Mouse (Mus musculus) heart, embryonic 11.5 days (tissue): ENCODE measurements around the gene Plxnb1. TPM values are rescaled to one million over a fixed set of nuclear protein-coding genes. Genes with fewer than 3 reads are reported as not detected.
A peak's percentile ranks its signal among the peaks of the same experiment; 100 is the strongest.

ENCODE experiments used
- ATAC-seq: fragments of 200-750 bp; cut with Nextera tagmentation; replicated peaks from 2 replicates; pipeline ENCODE4 v1.8.0; 2017; ENCODE audit warnings: moderate library complexity; ENCODE audit not compliant: insufficient number of reproducible peaks, low FRiP score, low TSS enrichment
- H3K27ac ChIP-seq: fragments of 300-500 bp; sonication (generic); 2 replicates; pipeline ENCODE4 v1.5.1; 2014; ENCODE audit warnings: mild to moderate bottlenecking, low read depth, low read length
- H3K27me3 ChIP-seq: fragments of 300-500 bp; sonication (generic); 2 replicates; pipeline ENCODE4 v1.6.1; 2014; ENCODE audit warnings: mild to moderate bottlenecking, low read length, mixed read lengths; ENCODE audit not compliant: control insufficient read depth, insufficient read depth
- H3K36me3 ChIP-seq: fragments of 300-500 bp; sonication (generic); 2 replicates; pipeline ENCODE4 v1.6.1; 2014; ENCODE audit warnings: mild to moderate bottlenecking, low read length, moderate library complexity, mixed read lengths; ENCODE audit not compliant: control insufficient read depth, insufficient read depth
- H3K4me1 ChIP-seq: fragments of 300-500 bp; sonication (generic); 2 replicates; pipeline ENCODE4 v1.6.1; 2014; ENCODE audit warnings: low read length; ENCODE audit not compliant: control insufficient read depth, insufficient read depth
- H3K4me2 ChIP-seq: fragments of 300-500 bp; sonication (generic); 2 replicates; pipeline ENCODE4 v1.6.1; 2014; ENCODE audit warnings: mild to moderate bottlenecking, moderate library complexity
- H3K4me3 ChIP-seq: fragments of 300-500 bp; sonication (generic); 2 replicates; pipeline ENCODE4 v1.5.1; 2014; ENCODE audit warnings: low read depth, low read length
- H3K9ac ChIP-seq: fragments of 300-500 bp; sonication (generic); 2 replicates; pipeline ENCODE4 v1.6.1; 2014; ENCODE audit warnings: mild to moderate bottlenecking, low read depth, low read length, moderate library complexity
- H3K9me3 ChIP-seq: fragments of 300-500 bp; sonication (generic); replicated peaks from 2 replicates; pipeline ENCODE4 v1.6.1; 2016; ENCODE audit warnings: low read length; ENCODE audit not compliant: control insufficient read depth
- WGBS: fragments of 180-500 bp; shearing (Covaris S2); extraction: QIAGEN DNeasy Blood & Tissue Kit; methylation state at CpG from one replicate; pipeline ENCODE4 v1.1.7; 2014; ENCODE audit not compliant: insufficient replicate concordance; 5-methylcytosine and 5-hydroxymethylcytosine counted together
- polyA plus RNA-seq: library from polyadenylated mRNA; unstranded; fragments of >200 nt; fragmentation: Nextera tagmentation; extraction: Ambion mirVana; gene quantifications from 2 replicates; pipeline ENCODE4 v1.2.1, GENCODE M21; 2014

The Plxnb1 gene
- 5.5 and 6.8 TPM in 2 replicates for polyA plus RNA-seq

GRCm38 (mm10) chr9:109095137-109095982 lies at the start of gene Plxnb1:
Gene Plxnb1, plus strand, starts transcription at chr9:109095389.
- peak within 1 kb of the TSS; percentile 93 for H3K9ac ChIP-seq
- ATAC-seq, result peak; percentile 23
- H3K9me3 ChIP-seq, result no peaks in the 10 kb centered on the region
- peaks cover 3% of the 10 kb centered on the region; the same call in 1 of the 2 replicates for H3K36me3 ChIP-seq
- no peaks in the 10 kb centered on the region for H3K27me3 ChIP-seq
- under 1% methylated on average over 96 of the region's 102 CpGs for WGBS
- peak within 1 kb of the TSS; percentile 72 for H3K4me3 ChIP-seq
- peak within 1 kb of the TSS; percentile 88 for H3K4me2 ChIP-seq
- H3K4me1 ChIP-seq, result peaks cover 50% of the 10 kb centered on the region
- peak within 1 kb of the TSS; percentile 97 for H3K27ac ChIP-seq

GRCm38 (mm10) chr9:109046306-109046705 lies 48.9 kb upstream of the Plxnb1 start:
- Histone ChIP-seq H3K4me3 (no peak overlapping the region), H3K9me3 (no peaks in the 10 kb centered on the region), H3K27ac (no peak overlapping the region), H3K9ac (no peak overlapping the region), H3K36me3 (peaks cover 3% of the 10 kb centered on the region; the same call in 1 of the 2 replicates), H3K4me2 (no peak overlapping the region), H3K4me1 (peaks cover 2% of the 10 kb centered on the region; the same call in 1 of the 2 replicates), H3K27me3 (no peaks in the 10 kb centered on the region)
- 36% methylated on average over 5 of the region's 5 CpGs for WGBS
- ATAC-seq, result no peak

- Histone ChIP-seq H3K9ac (no peak overlapping the region), H3K36me3 (peaks cover 3% of the 10 kb centered on the region; the same call in 1 of the 2 replicates), H3K4me1 (0 out of 2 replicates have a peak, but pooled peaks cover 1% of the 10 kb centered on the region), H3K4me2 (no peak overlapping the region), H3K27me3 (no peaks in the 10 kb centered on the region), H3K4me3 (no peak overlapping the region), H3K9me3 (no peaks in the 10 kb centered on the region), H3K27ac (no peak overlapping the region)
- no peak for ATAC-seq
- WGBS, result 80% methylated on average over 7 of the region's 7 CpGs
Measured at GRCm38 (mm10) chr9:109049316-109049715, 45.9 kb upstream of the Plxnb1 start.

- H3K27me3 ChIP-seq, result no peaks in the 10 kb centered on the region
- no peak for ATAC-seq
- H3K4me1 ChIP-seq, result peaks cover 4% of the 10 kb centered on the region
- H3K9ac ChIP-seq, result no peak overlapping the region
- 75% methylated on average over 9 of the region's 9 CpGs for WGBS
- no peak overlapping the region for H3K27ac ChIP-seq
- H3K9me3 ChIP-seq, result no peaks in the 10 kb centered on the region
- H3K4me3 ChIP-seq, result no peak overlapping the region
- peaks cover 3% of the 10 kb centered on the region; the same call in 1 of the 2 replicates for H3K36me3 ChIP-seq
- H3K4me2 ChIP-seq, result no peak overlapping the region
Measured at GRCm38 (mm10) chr9:109049996-109050673, 45.1 kb upstream of the Plxnb1 start.

- Histone ChIP-seq H3K4me1 (peaks cover 8% of the 10 kb centered on the region), H3K4me3 (no peak overlapping the region), H3K9me3 (no peaks in the 10 kb centered on the region), H3K27ac (no peak overlapping the region), H3K36me3 (peaks cover 3% of the 10 kb centered on the region; the same call in 1 of the 2 replicates), H3K27me3 (no peaks in the 10 kb centered on the region), H3K4me2 (no peak overlapping the region), H3K9ac (no peak overlapping the region)
- 75% methylated on average over 3 of the region's 3 CpGs for WGBS
- ATAC-seq, result no peak
Measured at GRCm38 (mm10) chr9:109050674-109050997, 44.6 kb upstream of the Plxnb1 start.

GRCm38 (mm10) chr9:109051011-109051501 lies 44.1 kb upstream of the Plxnb1 start:
- H3K4me1 ChIP-seq, result peaks cover 8% of the 10 kb centered on the region
- no peaks in the 10 kb centered on the region for H3K27me3 ChIP-seq
- peaks cover 3% of the 10 kb centered on the region; the same call in 1 of the 2 replicates for H3K36me3 ChIP-seq
- no peak for ATAC-seq
- whole genome bisulfite sequencing, result 87% methylated on average over 13 of the region's 13 CpGs
- H3K9ac ChIP-seq, result no peak overlapping the region
- no peak overlapping the region for H3K27ac ChIP-seq
- no peaks in the 10 kb centered on the region for H3K9me3 ChIP-seq
- no peak overlapping the region for H3K4me3 ChIP-seq
- H3K4me2 ChIP-seq, result no peak overlapping the region

GRCm38 (mm10) chr9:109051651-109052489 lies 43.3 kb upstream of the Plxnb1 start:
- Histone ChIP-seq H3K4me3 (no peak overlapping the region), H3K4me1 (peaks cover 8% of the 10 kb centered on the region), H3K27ac (no peak overlapping the region), H3K4me2 (no peak overlapping the region), H3K27me3 (no peaks in the 10 kb centered on the region), H3K36me3 (peaks cover 9% of the 10 kb centered on the region; the same call in 1 of the 2 replicates), H3K9ac (no peak overlapping the region), H3K9me3 (no peaks in the 10 kb centered on the region)
- ATAC-seq, result no peak
- WGBS, result 80% methylated on average over 10 of the region's 10 CpGs
